Mouse (Mus musculus): ENCODE data around the gene Pcbp3. TPM values are rescaled to one million over a fixed set of nuclear protein-coding genes. Genes with fewer than 3 reads are reported as not detected.
"Not testable (repeated sequence)": the region's sequence is repeated elsewhere in the genome, so short reads cannot be mapped to it uniquely, and the experiment has no call there.

The Pcbp3 gene
- total and polyA plus RNA-seq, 2 experiments = 0.37 to 0.55 TPM

DNA sequence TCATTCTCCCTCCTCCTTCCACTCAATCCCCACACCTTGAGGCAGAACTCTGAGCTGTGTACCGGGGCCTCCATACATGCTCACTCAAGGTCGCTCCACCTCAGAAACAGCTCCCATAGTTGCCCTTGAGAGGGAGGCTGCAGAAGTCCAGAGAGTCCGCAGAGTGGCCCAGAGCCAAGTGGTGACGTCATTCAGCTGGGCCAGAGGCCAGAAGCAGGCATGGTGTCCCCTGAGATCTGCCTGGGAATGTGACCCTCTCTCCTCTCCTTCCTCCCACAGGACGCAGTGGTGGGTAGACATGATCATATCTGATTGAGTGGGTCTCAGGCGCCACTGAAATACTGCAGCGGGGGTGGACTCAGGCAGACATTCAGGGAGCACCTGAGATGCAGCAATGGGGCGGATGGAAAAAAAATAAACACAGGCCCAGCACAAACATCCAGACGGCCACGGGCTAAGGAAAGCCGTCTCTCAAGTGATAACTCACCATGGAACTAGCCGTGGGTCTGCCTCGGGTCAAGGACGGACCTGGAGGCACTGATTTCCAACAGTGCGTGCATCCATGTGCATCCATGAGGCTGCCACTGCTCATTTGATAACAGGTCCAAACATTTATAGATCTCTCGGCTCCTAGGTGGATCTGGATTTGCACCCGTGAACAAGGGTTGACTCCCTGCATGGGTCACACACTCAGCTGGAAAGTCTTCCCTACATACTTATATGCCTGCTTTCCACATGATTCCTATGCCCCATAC, 36.2 kb upstream of the Pcbp3 start:
- Histone ChIP-seq H3K36me3 (ENCODE audit: control insufficient read depth, insufficient read depth, low read length) (no peaks in the 10 kb centered on the region), H3K4me1 (ENCODE audit: control insufficient read depth, insufficient read depth, low read length) (no peaks in the 10 kb centered on the region), H3K27ac (replicated peaks; ENCODE audit: insufficient read depth, low read depth, low read length) (no peak overlapping the region), H3K27me3 (ENCODE audit: control insufficient read depth, insufficient read depth, low read length) (no peaks in the 10 kb centered on the region), H3K9ac (ENCODE audit: low read depth, low read length) (no peak overlapping the region), H3K4me3 (ENCODE audit: insufficient read depth, low read depth, low read length) (no peak overlapping the region), H3K79me2 (ENCODE audit: control insufficient read depth, insufficient read depth, low read length) (no peaks in the 10 kb centered on the region)
- DNase-seq (ENCODE audit: extremely low read depth, low read depth, low spot score) = peak; percentile 28
- TF ChIP-seq POLR2A (IDR thresholded peaks at IDR 0.05; ENCODE audit: extremely low read depth, insufficient read depth, low read length) (no peak), CTCF (IDR thresholded peaks at IDR 0.05; ENCODE audit: low read depth, low read length) (no peak)
- 45% methylated on average over 17 of the region's 17 CpGs for WGBS

DNA sequence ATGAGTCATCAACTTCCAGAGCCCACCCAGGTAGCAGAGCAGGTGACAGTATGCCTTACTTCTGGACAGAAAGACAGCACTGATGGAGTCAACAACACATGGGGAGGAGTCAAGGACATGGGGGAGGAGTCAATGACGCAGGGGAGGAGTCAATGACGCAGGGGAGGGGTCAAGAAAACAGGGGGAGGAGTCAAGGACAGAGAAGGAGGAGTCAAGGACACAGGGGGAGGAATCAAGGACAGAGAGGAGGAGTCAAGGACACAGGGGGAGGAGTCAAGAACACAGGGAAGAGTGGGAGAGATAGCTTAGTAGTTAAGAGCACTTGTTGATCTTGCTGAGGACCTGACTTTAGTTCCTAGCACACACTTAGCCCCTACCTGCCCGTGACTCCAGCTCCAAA, 30.8 kb upstream of the Pcbp3 start:
- no peaks in the 10 kb centered on the region for H3K4me1 ChIP-seq (ENCODE audit: control insufficient read depth, insufficient read depth, low read length)
- no peak overlapping the region for H3K27ac ChIP-seq (replicated peaks; ENCODE audit: insufficient read depth, low read depth, low read length)
- H3K4me3 ChIP-seq (ENCODE audit: insufficient read depth, low read depth, low read length) = no peak overlapping the region
- H3K9ac ChIP-seq (ENCODE audit: low read depth, low read length) = no peak overlapping the region
- H3K27me3 ChIP-seq (ENCODE audit: control insufficient read depth, insufficient read depth, low read length) = no peaks in the 10 kb centered on the region
- H3K79me2 ChIP-seq (ENCODE audit: control insufficient read depth, insufficient read depth, low read length) = no peaks in the 10 kb centered on the region
- no peaks in the 10 kb centered on the region for H3K36me3 ChIP-seq (ENCODE audit: control insufficient read depth, insufficient read depth, low read length)
- 62% methylated on average over 3 of the region's 3 CpGs for WGBS
- no peak for TF ChIP-seq POLR2A (IDR thresholded peaks at IDR 0.05; ENCODE audit: extremely low read depth, insufficient read depth, low read length)
- TF ChIP-seq CTCF (IDR thresholded peaks at IDR 0.05; ENCODE audit: low read depth, low read length) = no peak
- DNase-seq (ENCODE audit: extremely low read depth, low read depth, low spot score) = no peak

DNA sequence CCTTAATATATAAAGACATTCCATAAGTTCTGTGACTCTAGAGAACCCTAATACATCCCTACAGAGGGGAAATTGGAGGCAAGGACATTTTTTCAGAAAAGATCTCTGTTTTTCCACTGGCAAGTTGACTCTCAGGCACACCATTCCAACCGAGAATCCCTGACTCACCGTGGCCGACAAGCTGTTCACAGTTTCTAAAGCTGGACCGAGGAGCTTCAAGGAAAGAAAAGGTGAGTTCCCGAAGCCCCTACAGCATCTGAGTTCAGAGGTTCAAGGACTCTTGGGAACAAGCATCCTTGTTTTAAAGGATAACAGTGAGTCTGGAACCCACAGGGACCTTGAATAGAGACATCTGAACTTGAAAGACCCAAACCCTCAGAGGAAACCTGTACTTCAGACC, 26.9 kb upstream of the Pcbp3 start:
- no peak overlapping the region for H3K27ac ChIP-seq (replicated peaks; ENCODE audit: insufficient read depth, low read depth, low read length)
- H3K27me3 ChIP-seq (ENCODE audit: control insufficient read depth, insufficient read depth, low read length) = no peaks in the 10 kb centered on the region
- H3K4me3 ChIP-seq (ENCODE audit: insufficient read depth, low read depth, low read length) = no peak overlapping the region
- no peaks in the 10 kb centered on the region for H3K79me2 ChIP-seq (ENCODE audit: control insufficient read depth, insufficient read depth, low read length)
- no peaks in the 10 kb centered on the region for H3K36me3 ChIP-seq (ENCODE audit: control insufficient read depth, insufficient read depth, low read length)
- DNase-seq (ENCODE audit: extremely low read depth, low read depth, low spot score) = no peak
- WGBS = 91% methylated on average over 5 of the region's 5 CpGs
- no peak overlapping the region for H3K9ac ChIP-seq (ENCODE audit: low read depth, low read length)
- TF ChIP-seq CTCF (IDR thresholded peaks at IDR 0.05; ENCODE audit: low read depth, low read length) (no peak), POLR2A (IDR thresholded peaks at IDR 0.05; ENCODE audit: extremely low read depth, insufficient read depth, low read length) (no peak)
- H3K4me1 ChIP-seq (ENCODE audit: control insufficient read depth, insufficient read depth, low read length) = no peaks in the 10 kb centered on the region

DNA sequence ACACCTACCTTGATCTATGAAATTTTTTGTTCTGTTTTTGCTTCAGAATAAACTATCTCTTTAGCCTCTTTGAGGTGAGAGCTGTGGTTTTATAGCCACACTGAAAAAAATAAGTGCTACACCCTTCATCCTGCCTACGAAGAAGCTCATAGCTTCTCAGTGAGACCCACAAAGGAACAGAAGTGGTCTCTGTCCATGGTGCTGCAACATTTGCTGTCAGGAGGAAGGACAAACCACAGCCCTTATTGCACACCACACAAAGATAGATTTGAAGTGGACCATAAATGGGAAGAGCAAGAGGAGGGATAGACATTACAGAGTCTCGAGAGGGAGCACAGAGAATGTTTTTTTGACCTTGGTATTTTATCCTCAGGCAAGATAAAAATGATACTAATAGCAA, 16.4 kb upstream of the Pcbp3 start:
- Histone ChIP-seq H3K36me3 (ENCODE audit: control insufficient read depth, insufficient read depth, low read length) (no peaks in the 10 kb centered on the region), H3K4me1 (ENCODE audit: control insufficient read depth, insufficient read depth, low read length) (no peaks in the 10 kb centered on the region), H3K27me3 (ENCODE audit: control insufficient read depth, insufficient read depth, low read length) (no peaks in the 10 kb centered on the region), H3K4me3 (ENCODE audit: insufficient read depth, low read depth, low read length) (no peak overlapping the region), H3K79me2 (ENCODE audit: control insufficient read depth, insufficient read depth, low read length) (no peaks in the 10 kb centered on the region), H3K27ac (replicated peaks; ENCODE audit: insufficient read depth, low read depth, low read length) (no peak overlapping the region), H3K9ac (ENCODE audit: low read depth, low read length) (no peak overlapping the region)
- TF ChIP-seq CTCF (IDR thresholded peaks at IDR 0.05; ENCODE audit: low read depth, low read length) (no peak), POLR2A (IDR thresholded peaks at IDR 0.05; ENCODE audit: extremely low read depth, insufficient read depth, low read length) (no peak)
- no peak for DNase-seq (ENCODE audit: extremely low read depth, low read depth, low spot score)
- WGBS = 31% methylated on average over 2 of the region's 2 CpGs

DNA sequence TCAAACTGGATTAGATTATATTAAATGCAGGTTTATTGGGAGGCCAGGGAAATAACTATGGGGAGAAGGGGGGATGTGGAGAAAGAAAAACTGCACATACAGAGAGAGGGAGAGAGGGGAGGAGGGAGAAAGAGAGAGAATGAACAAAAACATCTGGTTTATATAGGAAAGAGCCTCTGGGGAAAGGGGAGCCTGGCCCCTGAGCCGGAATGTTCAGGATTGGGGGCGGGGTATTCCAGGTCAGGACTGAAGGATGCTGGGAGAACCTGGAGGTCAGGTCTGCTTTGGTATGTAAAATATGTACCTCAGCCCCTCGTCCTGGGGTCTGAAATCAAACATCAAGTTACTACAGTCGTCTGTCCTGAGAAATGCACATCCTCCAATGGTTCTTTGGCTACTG, 15.0 kb upstream of the Pcbp3 start:
- H3K9ac ChIP-seq (ENCODE audit: low read depth, low read length) = no peak overlapping the region
- no peaks in the 10 kb centered on the region for H3K27me3 ChIP-seq (ENCODE audit: control insufficient read depth, insufficient read depth, low read length)
- H3K27ac ChIP-seq (replicated peaks; ENCODE audit: insufficient read depth, low read depth, low read length) = no peak overlapping the region
- no peak overlapping the region for H3K4me3 ChIP-seq (ENCODE audit: insufficient read depth, low read depth, low read length)
- H3K36me3 ChIP-seq (ENCODE audit: control insufficient read depth, insufficient read depth, low read length) = no peaks in the 10 kb centered on the region
- TF ChIP-seq CTCF (IDR thresholded peaks at IDR 0.05; ENCODE audit: low read depth, low read length) = no peak
- TF ChIP-seq POLR2A (IDR thresholded peaks at IDR 0.05; ENCODE audit: extremely low read depth, insufficient read depth, low read length) = no peak
- DNase-seq (ENCODE audit: extremely low read depth, low read depth, low spot score) = no peak
- no peaks in the 10 kb centered on the region for H3K79me2 ChIP-seq (ENCODE audit: control insufficient read depth, insufficient read depth, low read length)
- H3K4me1 ChIP-seq (ENCODE audit: control insufficient read depth, insufficient read depth, low read length) = no peaks in the 10 kb centered on the region
- 58% methylated on average over 4 of the region's 4 CpGs for WGBS

DNA sequence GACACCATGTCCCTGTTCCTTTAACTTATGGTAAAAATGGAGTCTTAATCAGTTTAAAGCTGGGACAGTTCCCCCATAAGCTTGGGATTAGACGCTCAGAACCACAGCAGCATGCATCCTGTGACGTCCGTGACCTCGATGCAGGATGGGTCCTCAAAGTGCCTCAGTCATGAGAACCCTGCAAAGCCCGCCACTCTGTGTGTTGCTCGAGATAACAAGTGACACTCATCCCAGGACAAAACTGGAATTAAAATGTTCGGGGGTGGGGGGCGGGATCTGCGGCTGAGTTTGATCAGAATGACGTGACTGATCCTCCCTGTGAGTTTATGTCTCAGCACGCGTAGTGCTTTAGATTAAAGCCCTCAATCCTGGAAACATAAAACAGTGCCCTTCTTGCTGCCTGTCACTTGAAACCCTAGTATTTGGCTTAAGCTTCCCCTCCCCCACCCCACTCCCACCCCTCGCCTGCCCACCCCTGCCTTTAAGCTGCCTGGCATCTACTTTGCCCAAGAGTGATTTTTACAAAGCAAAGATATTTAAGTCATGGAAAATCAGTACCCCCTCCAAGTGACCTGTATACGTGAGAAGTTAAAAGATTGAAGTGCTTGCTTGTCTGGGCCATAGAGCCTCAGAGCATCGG, 12.2 kb upstream of the Pcbp3 start:
- Histone ChIP-seq H3K4me3 (ENCODE audit: insufficient read depth, low read depth, low read length) (no peak overlapping the region), H3K27ac (replicated peaks; ENCODE audit: insufficient read depth, low read depth, low read length) (no peak overlapping the region), H3K36me3 (ENCODE audit: control insufficient read depth, insufficient read depth, low read length) (no peaks in the 10 kb centered on the region), H3K4me1 (ENCODE audit: control insufficient read depth, insufficient read depth, low read length) (no peaks in the 10 kb centered on the region), H3K27me3 (ENCODE audit: control insufficient read depth, insufficient read depth, low read length) (no peaks in the 10 kb centered on the region), H3K79me2 (ENCODE audit: control insufficient read depth, insufficient read depth, low read length) (no peaks in the 10 kb centered on the region), H3K9ac (ENCODE audit: low read depth, low read length) (no peak overlapping the region)
- 42% methylated on average over 15 of the region's 15 CpGs for WGBS
- DNase-seq (ENCODE audit: extremely low read depth, low read depth, low spot score) = no peak
- no peak for TF ChIP-seq CTCF (IDR thresholded peaks at IDR 0.05; ENCODE audit: low read depth, low read length)

DNA sequence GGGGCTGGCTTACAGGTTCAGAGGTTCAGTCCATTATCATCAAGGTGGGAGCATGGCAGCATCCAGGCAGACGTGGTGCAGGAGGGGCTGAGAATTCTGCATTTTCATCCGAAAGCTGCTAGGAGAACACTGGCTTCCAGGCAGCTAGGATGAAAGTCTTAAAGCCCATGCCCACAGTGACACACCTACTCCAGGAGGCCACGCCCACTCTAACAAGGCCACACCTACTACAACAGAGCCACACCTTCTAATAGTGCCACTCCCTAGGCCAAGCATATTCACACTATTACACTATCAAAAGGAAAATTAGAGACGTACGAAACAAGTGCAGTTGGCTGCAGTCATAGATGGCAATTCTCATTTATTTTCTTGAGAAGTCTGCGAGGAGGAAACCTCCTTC, 10.6 kb upstream of the Pcbp3 start:
- not testable (repeated sequence) for H3K27ac ChIP-seq (replicated peaks; ENCODE audit: insufficient read depth, low read depth, low read length); DNase-seq (ENCODE audit: extremely low read depth, low read depth, low spot score)
- WGBS = 71% methylated on average over 6 of the region's 6 CpGs

More for the DNA sequence above, 10.6 kb upstream of the Pcbp3 start:
- H3K36me3 ChIP-seq (ENCODE audit: control insufficient read depth, insufficient read depth, low read length); H3K4me3 ChIP-seq (ENCODE audit: insufficient read depth, low read depth, low read length); H3K9ac ChIP-seq (ENCODE audit: low read depth, low read length); H3K4me1 ChIP-seq (ENCODE audit: control insufficient read depth, insufficient read depth, low read length); H3K27me3 ChIP-seq (ENCODE audit: control insufficient read depth, insufficient read depth, low read length); H3K79me2 ChIP-seq (ENCODE audit: control insufficient read depth, insufficient read depth, low read length): not testable (repeated sequence)
